Mouse (Mus musculus) MEL (cell line): ENCODE measurements around the gene 4930535I16Rik.

Experiments
- CTCF ChIP-seq, 3 experiments: IDR thresholded peaks in 2 of 3; conservative IDR thresholded peaks in 1 of 3; 2 replicates each; pipeline ENCODE4 v1.5.1; 2011 to 2012; ENCODE audit warnings: low read length in 3 of 3, low read depth in 2 of 3, mild to moderate bottlenecking in 2 of 3, improper control_type of control experiment in 1 of 3, inconsistent platforms in 1 of 3, mixed read lengths in 1 of 3, moderate library complexity in 1 of 3; ENCODE audit not compliant: control insufficient read depth in 1 of 3, insufficient read depth in 1 of 3, poor library complexity in 1 of 3, severe bottlenecking in 1 of 3
- E2F4 ChIP-seq: IDR thresholded peaks from 2 replicates; pipeline ENCODE4 v1.6.1; 2011; ENCODE audit warnings: low read depth, low read length, improper control_type of control experiment, borderline replicate concordance
- ELF1 ChIP-seq: IDR thresholded peaks from 2 replicates; pipeline ENCODE4 v1.6.1; 2014; ENCODE audit warnings: low read depth, mild to moderate bottlenecking, inconsistent platforms, low read length, improper control_type of control experiment, moderate library complexity
- ETS1 ChIP-seq: IDR thresholded peaks from 2 replicates; pipeline ENCODE4 v1.6.1; 2012; ENCODE audit warnings: low read depth, mild to moderate bottlenecking, inconsistent platforms, low read length, improper control_type of control experiment, moderate library complexity
- MAFK ChIP-seq: IDR thresholded peaks from 2 replicates; pipeline ENCODE4 v1.6.1; 2011; ENCODE audit warnings: low read depth, mild to moderate bottlenecking, low read length, improper control_type of control experiment, borderline replicate concordance
- MYC ChIP-seq: IDR thresholded peaks from 2 replicates; pipeline ENCODE4 v1.6.1; 2011; ENCODE audit warnings: low read depth, mild to moderate bottlenecking, low read length, improper control_type of control experiment, moderate library complexity
- NELFE ChIP-seq: IDR thresholded peaks from 2 replicates; pipeline ENCODE4 v1.6.1; 2011; ENCODE audit warnings: low read depth, low read length, improper control_type of control experiment
- POLR2A ChIP-seq, 2 experiments: IDR thresholded peaks; 2 replicates each; pipeline ENCODE4 v1.6.1; 2011 to 2012; ENCODE audit warnings: low read length in 2 of 2, mild to moderate bottlenecking in 2 of 2, control low read depth in 1 of 2, improper control_type of control experiment in 1 of 2, low read depth in 1 of 2, moderate library complexity in 1 of 2; ENCODE audit not compliant: control insufficient read depth in 1 of 2, insufficient read depth in 1 of 2, poor library complexity in 1 of 2

DNA sequence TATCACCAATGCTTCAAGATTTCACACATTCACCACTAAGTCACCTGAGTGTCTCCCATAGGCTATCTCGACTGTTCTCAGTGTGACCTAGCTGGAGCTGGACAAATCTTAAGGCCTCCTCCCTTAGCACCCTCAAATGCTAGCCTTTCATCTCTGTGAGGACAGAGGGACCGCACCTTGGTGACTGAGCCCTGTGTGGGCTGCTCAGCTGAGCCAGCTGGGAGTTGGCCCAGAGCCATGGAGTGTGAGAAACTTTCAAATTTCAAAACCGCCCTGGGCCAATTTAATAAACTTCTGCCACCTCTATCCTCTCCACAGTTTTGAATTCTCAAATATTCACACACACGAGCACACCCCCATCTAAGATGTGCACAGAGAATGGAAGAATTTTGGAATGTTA is 43.1 kb upstream of the 4930535I16Rik start:
- no peak for TF ChIP-seq POLR2A (IDR thresholded peaks at IDR 0.05; ENCODE audit: control insufficient read depth in 1 of 2, insufficient read depth in 1 of 2, low read depth in 1 of 2, low read length in 2 of 2, poor library complexity in 1 of 2)
- no peak for TF ChIP-seq ELF1
- no peak for TF ChIP-seq ETS1
- TF ChIP-seq E2F4 = no peak
- no peak for TF ChIP-seq MYC
- no peak for TF ChIP-seq NELFE
- no peak for TF ChIP-seq CTCF (IDR thresholded peaks at IDR 0.05 in 2 of 3, conservative IDR thresholded peaks at IDR 0.05 in 1 of 3; ENCODE audit: control insufficient read depth in 1 of 3, insufficient read depth in 1 of 3, low read depth in 2 of 3, low read length in 3 of 3, poor library complexity in 1 of 3, severe bottlenecking in 1 of 3)
- TF ChIP-seq MAFK = no peak
